Mouse (Mus musculus): ENCODE measurements around the gene Arl5b. TPM values are rescaled to one million over a fixed set of nuclear protein-coding genes. Genes with fewer than 3 reads are reported as not detected.

Arl5b gene
- 10.9 TPM for polyA plus RNA-seq (2015; fragmentation: Illumina TruSeq; extraction: RNeasy Lipid Tissue Mini Kit (QIAGEN cat#74804); ENCODE audit: insufficient read depth, low read depth, low replicate concordance)

DNA sequence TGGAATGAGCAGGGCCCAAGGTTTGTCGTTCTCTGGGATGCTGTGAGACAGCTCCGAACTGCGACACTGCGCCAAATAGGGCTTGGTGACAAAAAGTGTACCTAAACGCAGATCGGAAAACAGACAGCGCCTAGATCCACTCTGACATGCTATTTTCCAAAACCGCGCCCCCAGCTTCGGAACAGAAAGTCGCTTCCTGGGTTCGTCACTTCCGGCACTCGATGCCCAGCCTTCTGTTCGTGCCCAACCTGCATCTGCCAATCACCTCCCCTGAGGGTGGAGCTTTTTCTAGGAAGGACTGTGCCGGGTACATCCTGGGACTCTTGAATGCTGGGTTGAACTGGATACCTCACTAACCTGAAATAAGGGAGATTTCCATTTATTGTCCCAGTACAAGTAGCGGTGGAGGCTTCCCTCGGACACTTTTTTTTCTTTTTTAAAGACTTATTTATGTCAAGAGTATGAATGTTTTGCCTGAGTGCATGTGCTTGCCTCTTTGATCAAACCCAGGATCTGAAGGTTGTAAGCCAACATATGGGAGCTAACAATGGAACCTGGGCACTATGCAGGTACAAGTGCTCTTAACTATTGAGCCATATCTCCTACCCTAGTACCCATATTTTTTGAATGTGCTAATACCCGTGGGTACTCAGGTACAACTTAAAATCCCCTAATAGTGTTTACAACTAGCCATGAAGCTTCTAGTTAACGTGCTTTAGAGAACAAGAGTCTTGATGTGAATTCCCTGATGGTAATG, at the start of gene Arl5b:
Gene Arl5b (plus strand): TSS at position 279 of the 757 bp plus-strand sequence.

DNA sequence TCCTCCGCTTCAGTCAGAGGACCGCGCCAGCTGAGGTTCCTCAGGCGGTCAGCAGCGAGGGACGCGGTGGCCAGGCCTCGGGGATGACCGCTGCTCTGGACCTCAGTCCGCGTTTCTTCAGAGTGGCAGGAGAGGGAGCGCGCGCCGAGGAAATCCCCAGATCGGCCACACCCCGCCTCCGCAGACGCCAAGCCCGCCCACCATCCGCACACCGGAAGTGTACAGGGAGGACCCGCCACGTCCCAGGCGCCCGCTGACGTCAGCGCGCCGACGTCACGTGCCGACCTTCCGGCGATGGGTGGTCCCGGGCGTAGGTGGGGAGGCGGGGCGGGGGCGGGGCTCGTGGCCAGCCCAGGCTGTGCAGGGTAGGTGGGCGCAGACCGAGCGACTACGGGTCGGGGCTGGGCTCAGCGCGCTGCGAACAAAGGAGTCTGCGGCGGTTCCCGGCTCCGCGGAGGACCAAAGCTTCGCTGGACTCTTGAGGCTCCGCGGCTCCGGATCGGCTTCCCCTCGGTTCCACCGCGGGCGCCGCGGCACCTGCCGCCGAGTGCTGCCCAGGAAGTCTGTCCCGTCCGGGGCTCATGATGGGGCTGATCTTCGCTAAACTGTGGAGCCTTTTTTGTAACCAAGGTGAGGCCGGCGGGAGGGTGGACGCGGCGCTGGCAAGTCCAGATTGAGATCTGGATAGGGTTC, 5.9 kb downstream of the Arl5b start, which contains the start of gene Nsun6:
Gene Nsun6 (minus strand): TSS at position 125 of the 693 bp plus-strand sequence.

Other genes starting within 250 kb of the Arl5b start
- 2.6 TPM for gene Nsun6, start 5.7 kb downstream of the Arl5b start, polyA plus RNA-seq (2015; fragmentation: Illumina TruSeq; extraction: RNeasy Lipid Tissue Mini Kit (QIAGEN cat#74804); ENCODE audit: insufficient read depth, low read depth, low replicate concordance)